Mouse (Mus musculus): ENCODE results near the gene Fhl3. TPM values are rescaled to one million over a fixed set of nuclear protein-coding genes. Genes with fewer than 3 reads are reported as not detected.

Fhl3 gene
- total RNA-seq, 1 experiment from 2014 or later, result 9.7 TPM

DNA sequence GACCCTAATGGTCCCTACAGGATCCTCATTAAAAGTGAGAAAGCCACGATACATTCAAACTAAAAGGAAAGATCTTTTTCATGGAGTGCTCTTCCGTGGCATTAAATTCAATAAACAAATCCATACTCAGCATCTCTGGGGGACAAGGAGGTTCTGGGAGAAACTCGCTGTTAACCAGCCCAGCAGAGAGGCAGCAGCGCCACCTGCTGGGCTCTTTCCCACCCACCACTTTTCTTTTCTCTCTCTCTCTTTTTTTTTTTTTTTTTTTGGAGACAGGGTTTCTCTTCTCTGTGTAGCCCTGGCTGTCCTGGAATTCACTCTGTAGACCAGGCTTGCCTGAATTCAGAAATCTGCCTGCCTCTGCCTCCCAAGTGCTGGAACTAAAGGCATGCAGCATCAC is 25.5 kb upstream of the Fhl3 start:
- no peak for ATAC-seq (ENCODE audit: extremely low read depth, insufficient number of reproducible peaks, low FRiP score, poor library complexity, severe bottlenecking)

DNA sequence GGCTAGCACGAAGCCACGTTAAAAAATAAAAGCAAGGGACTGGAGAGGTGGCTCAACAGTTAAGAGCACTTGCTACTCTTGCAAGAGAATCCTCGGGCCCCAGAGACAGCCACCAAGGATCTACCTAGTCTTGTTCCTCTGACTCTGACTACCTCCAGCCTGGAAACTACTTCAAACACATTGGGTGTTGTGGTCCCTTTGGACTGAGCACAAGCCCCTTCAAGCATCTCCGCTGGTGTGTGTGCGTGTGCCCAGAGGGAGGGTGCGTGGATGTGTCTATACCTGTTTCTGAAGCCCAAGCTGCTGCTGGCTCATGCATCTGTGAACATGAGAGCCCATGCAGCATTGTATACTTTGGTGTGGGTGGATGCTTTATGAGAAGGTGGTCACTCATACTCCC is 24.5 kb upstream of the Fhl3 start:
- no peak for ATAC-seq (ENCODE audit: extremely low read depth, insufficient number of reproducible peaks, low FRiP score, poor library complexity, severe bottlenecking)

- ATAC-seq (ENCODE audit: extremely low read depth, insufficient number of reproducible peaks, low FRiP score, poor library complexity, severe bottlenecking), result no peak
These were observed 18.2 kb upstream of the Fhl3 start for GRCm38 (mm10) chr4:124682270-124682669.

DNA sequence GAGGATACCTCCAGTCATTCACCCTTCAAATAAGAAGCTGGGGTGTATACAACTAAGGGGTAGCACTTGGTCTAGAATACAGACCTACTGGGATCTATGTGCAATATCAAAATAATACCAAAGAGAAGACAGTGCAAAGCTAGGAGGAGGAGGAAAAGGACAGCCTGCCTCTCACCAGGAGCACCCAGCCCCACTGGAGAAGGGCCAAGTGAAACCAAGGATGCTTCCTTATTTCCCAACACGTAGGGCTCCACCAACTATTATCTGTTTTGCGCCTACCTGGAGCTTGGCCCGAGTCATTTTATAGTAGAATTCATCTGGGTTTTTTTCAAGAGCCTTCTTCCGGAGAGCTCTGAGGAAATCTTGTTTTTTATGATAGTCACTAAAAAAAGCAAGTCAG is 17.0 kb upstream of the Fhl3 start:
- no peak for ATAC-seq (ENCODE audit: extremely low read depth, insufficient number of reproducible peaks, low FRiP score, poor library complexity, severe bottlenecking)

DNA sequence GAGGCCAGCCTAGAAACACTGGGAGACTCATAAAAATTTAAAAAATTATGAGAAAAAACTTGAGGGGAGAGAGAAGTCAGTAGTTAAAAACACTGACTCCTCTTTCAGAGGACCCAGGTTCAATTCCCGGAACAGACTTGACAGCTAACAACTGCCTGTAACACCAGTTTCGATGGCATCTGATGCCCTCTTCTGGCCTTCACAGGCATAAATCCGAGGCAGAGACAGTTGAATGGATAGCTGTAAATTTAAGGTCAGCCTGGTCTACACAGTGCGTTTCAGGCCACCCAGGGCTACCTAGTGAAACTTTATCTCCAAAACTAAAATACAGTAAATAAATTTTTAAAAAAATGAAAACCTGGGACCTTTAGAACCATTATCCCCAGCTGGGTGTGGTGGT is 15.5 kb upstream of the Fhl3 start:
- ATAC-seq (ENCODE audit: extremely low read depth, insufficient number of reproducible peaks, low FRiP score, poor library complexity, severe bottlenecking), result no peak

- no peak for ATAC-seq (ENCODE audit: extremely low read depth, insufficient number of reproducible peaks, low FRiP score, poor library complexity, severe bottlenecking)
These were observed 15.0 kb upstream of the Fhl3 start for GRCm38 (mm10) chr4:124685453-124685852.

- ATAC-seq (ENCODE audit: extremely low read depth, insufficient number of reproducible peaks, low FRiP score, poor library complexity, severe bottlenecking), result no peak
These were observed 14.6 kb upstream of the Fhl3 start for GRCm38 (mm10) chr4:124685897-124686402.

DNA sequence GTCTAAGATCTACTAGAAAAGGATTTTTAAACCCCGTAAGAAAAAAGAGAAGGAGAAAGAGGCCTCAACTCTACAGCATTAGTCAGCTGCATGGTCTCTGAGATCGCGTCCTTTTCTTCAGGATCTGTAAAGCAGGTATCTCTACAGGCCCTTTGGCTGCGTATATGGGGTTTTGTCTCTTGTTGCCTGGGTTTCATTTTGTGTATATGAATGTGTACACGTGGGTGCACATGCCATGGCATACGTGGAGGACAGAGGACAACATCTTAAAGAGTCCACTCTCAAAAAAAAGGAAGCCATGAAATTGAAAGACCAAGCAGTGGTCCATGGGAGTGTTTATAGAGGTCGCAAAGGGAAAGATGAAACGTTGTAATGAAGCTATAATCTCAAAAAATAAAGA is 9.0 kb upstream of the Fhl3 start:
- ATAC-seq (ENCODE audit: extremely low read depth, insufficient number of reproducible peaks, low FRiP score, poor library complexity, severe bottlenecking), result no peak

GRCm38 (mm10) chr4:124692416-124692861 is 8.1 kb upstream of the Fhl3 start:
- ATAC-seq (ENCODE audit: extremely low read depth, insufficient number of reproducible peaks, low FRiP score, poor library complexity, severe bottlenecking), result no peak

- ATAC-seq (ENCODE audit: extremely low read depth, insufficient number of reproducible peaks, low FRiP score, poor library complexity, severe bottlenecking), result peak; percentile 98
These were observed 7.2 kb upstream of the Fhl3 start, which contains the start of gene Utp11 for GRCm38 (mm10) chr4:124693135-124693894. Utp11 (minus strand) TSS chr4:124693600.

- ATAC-seq (ENCODE audit: extremely low read depth, insufficient number of reproducible peaks, low FRiP score, poor library complexity, severe bottlenecking), result no peak
These were observed 5.9 kb upstream of the Fhl3 start for GRCm38 (mm10) chr4:124694572-124694971.

GRCm38 (mm10) chr4:124695786-124696516 is 4.5 kb upstream of the Fhl3 start:
- no peak for ATAC-seq (ENCODE audit: extremely low read depth, insufficient number of reproducible peaks, low FRiP score, poor library complexity, severe bottlenecking)

DNA sequence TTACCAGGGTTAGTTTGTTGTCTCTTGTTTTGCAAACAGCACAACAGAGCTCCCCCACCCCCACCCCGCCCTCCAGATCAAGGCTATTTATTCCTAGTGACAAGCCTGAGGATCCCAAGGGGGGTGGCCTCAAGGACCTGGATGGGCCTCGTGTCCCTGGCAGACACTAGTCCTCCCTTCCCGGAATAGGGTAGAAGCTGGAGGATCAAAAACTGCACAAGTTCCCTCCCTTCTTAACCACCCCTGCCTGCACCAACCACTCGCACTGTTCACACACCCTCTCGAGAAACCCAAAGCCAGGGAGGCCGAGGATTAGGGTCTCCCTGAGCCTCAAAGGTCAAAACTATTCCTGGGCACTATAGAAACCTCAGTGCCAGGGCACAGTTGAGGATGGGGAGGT is 710 bp upstream of the Fhl3 start:
- ATAC-seq (ENCODE audit: extremely low read depth, insufficient number of reproducible peaks, low FRiP score, poor library complexity, severe bottlenecking), result no peak

GRCm38 (mm10) chr4:124701052-124701845 is 748 bp downstream of the Fhl3 start:
- ATAC-seq (ENCODE audit: extremely low read depth, insufficient number of reproducible peaks, low FRiP score, poor library complexity, severe bottlenecking), result peak; percentile 11; the same call in 1 of the 2 replicates

- ATAC-seq (ENCODE audit: extremely low read depth, insufficient number of reproducible peaks, low FRiP score, poor library complexity, severe bottlenecking), result no peak
These were observed 1.4 kb downstream of the Fhl3 start for GRCm38 (mm10) chr4:124701916-124702315.

GRCm38 (mm10) chr4:124703406-124703805 is 2.9 kb downstream of the Fhl3 start:
- ATAC-seq (ENCODE audit: extremely low read depth, insufficient number of reproducible peaks, low FRiP score, poor library complexity, severe bottlenecking), result no peak

GRCm38 (mm10) chr4:124703881-124704796 is 3.6 kb downstream of the Fhl3 start:
- peak; percentile 43; the same call in 1 of the 2 replicates for ATAC-seq (ENCODE audit: extremely low read depth, insufficient number of reproducible peaks, low FRiP score, poor library complexity, severe bottlenecking)

DNA sequence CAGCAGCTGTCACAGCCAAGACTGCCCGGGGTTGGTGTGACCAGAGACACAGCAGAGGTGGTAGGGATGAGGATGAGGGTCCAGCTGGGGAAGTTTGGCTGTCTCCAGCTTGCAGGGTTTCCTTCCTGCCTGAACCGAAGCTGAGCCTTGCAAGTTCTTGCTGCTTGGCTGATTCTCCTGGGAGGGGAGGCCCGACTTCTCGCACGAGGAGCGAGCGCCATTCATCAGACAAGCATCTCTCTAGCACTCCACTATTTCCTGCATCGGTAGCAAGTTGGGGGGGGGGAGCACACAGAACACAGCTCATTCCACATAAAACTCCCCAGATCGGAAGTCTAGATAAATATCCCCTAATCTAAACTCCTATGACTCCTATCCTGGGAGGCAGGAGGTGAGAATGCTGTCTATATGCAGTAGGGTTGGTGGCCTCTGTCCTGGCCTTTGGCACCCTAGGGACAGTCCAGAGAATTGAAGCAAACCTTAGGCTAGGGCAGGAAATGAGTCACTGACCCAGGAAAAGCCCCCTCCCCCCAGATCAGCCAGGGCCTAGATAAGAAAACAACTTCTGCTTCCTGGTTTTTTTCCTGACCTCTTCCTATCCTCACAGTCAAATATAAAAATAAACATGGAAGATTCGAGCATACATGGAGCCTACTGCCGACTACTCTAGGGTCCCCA is 4.4 kb downstream of the Fhl3 start:
- ATAC-seq (ENCODE audit: extremely low read depth, insufficient number of reproducible peaks, low FRiP score, poor library complexity, severe bottlenecking), result no peak
